In the genomic region with DNA sequence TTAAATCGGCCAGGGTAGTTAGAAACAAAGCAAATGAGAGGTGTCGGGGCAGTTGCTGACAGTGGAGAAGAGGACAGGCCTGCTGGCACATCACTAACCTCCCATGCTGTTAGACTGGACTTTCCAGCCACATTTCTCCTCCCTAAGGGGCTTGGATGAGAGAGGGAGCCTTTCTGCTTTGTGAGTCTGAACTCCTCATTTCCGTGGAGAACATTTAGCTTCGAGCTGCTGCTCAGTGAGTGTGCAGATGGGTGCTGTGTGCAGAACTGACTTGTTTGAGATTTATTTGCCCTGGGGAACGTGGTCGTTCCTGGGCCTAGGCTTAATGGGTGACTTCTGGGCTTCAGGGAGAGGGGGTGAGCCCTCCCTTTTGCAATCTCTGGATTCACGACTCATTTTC, we compare ENCODE assay signal across 25 mouse cellular contexts. TPM values are rescaled to one million over a fixed set of nuclear protein-coding genes. Genes with fewer than 3 reads are reported as not detected.
"Had no signal": no experiment of that assay in that cellular context is flagged by ENCODE, and none has a peak within 500 bp of the region (broad histone marks: within the 10 kb centered on the region; RNA-seq: fewer than 3 reads in every experiment).

No protein-coding gene starts in this region.

- H3K36me3 ChIP-seq: kidney, embryonic 15.5 days; limb, embryonic 10.5 days; limb, embryonic 13.5 days; liver, embryonic 12.5 days; liver, embryonic 15.5 days; lung, embryonic 15.5 days; midbrain, embryonic 12.5 days; neural tube, embryonic 13.5 days; stomach, embryonic 15.5 days had no signal

- H3K9me3 ChIP-seq: kidney, embryonic 15.5 days; limb, embryonic 10.5 days; limb, embryonic 13.5 days; liver, embryonic 12.5 days; liver, embryonic 15.5 days; lung, embryonic 15.5 days; midbrain, embryonic 12.5 days; neural tube, embryonic 13.5 days; stomach, embryonic 15.5 days had no signal

- H3K9ac ChIP-seq: kidney, embryonic 15.5 days; limb, embryonic 13.5 days; liver, embryonic 12.5 days; liver, embryonic 15.5 days; lung, embryonic 15.5 days; midbrain, embryonic 12.5 days; neural tube, embryonic 13.5 days; stomach, embryonic 15.5 days had no signal

- H3K4me3 ChIP-seq: kidney, embryonic 15.5 days; limb, embryonic 10.5 days; limb, embryonic 13.5 days; liver, embryonic 12.5 days; liver, embryonic 15.5 days; lung, embryonic 15.5 days; midbrain, embryonic 12.5 days; myocyte; neural tube, embryonic 13.5 days; stomach, embryonic 15.5 days had no signal

- H3K27me3 ChIP-seq: limb, embryonic 13.5 days; lung, embryonic 15.5 days had no signal

- ATAC-seq: liver, embryonic 12.5 days; midbrain, embryonic 16.5 days had no signal

- H3K4me2 ChIP-seq: kidney, embryonic 15.5 days; limb, embryonic 13.5 days; liver, embryonic 12.5 days; liver, embryonic 15.5 days; lung, embryonic 15.5 days; midbrain, embryonic 12.5 days; neural tube, embryonic 13.5 days; stomach, embryonic 15.5 days had no signal

- DNase-seq: kidney, adult 11 months; kidney, adult 8-10 months; kidney, postnatal 10 days; kidney, postnatal 36 days; liver; lung, adult 18-20 months; lung, postnatal 14 days; right cerebral cortex, adult 18-20 months; right cerebral cortex, postnatal 14 days; spleen, adult 18-20 months; thymus, postnatal 36 days had no signal

- H3K27ac ChIP-seq: kidney, embryonic 15.5 days; limb, embryonic 10.5 days; limb, embryonic 13.5 days; liver, embryonic 12.5 days; liver, embryonic 15.5 days; lung, embryonic 15.5 days; midbrain, embryonic 12.5 days; neural tube, embryonic 13.5 days; stomach, embryonic 15.5 days had no signal

RNA-seq across cellular contexts. Expression of gene Erich6, which starts 58.5 kb away (rescaled TPM):
- total RNA-seq: megakaryocyte-erythroid progenitor cell, adult 5-6 weeks; monocyte, adult 5-6 weeks; neutrophil, adult 5-6 weeks had no signal
- polyA plus RNA-seq: kidney, embryonic 15.5 days; limb, embryonic 10.5 days; limb, embryonic 13.5 days; liver, embryonic 12.5 days; liver, embryonic 15.5 days; lung, embryonic 15.5 days; stomach, embryonic 15.5 days had no signal
